Mouse (Mus musculus) olfactory bulb, adult 2 months (tissue): ENCODE data around the gene Iqcf1.

Experiments
- CTCF ChIP-seq: fragments of 200-500 bp; IDR thresholded peaks from 2 replicates; pipeline ENCODE4 v1.5.1; 2012; ENCODE audit warnings: low read depth, mild to moderate bottlenecking, low read length, moderate library complexity; ENCODE audit not compliant: insufficient read depth
- POLR2A ChIP-seq: fragments of 200-500 bp; IDR thresholded peaks from 2 replicates; pipeline ENCODE4 v1.6.1; 2012; ENCODE audit warnings: mild to moderate bottlenecking, low read depth, low read length, moderate library complexity; ENCODE audit not compliant: insufficient read depth

- TF ChIP-seq CTCF (no peak), POLR2A (no peak)
Measured at GRCm38 (mm10) chr9:106466721-106467120, 33.0 kb upstream of the Iqcf1 start.
